Mouse (Mus musculus) brain, embryonic 14.5 days (tissue): Measurements from ENCODE around the gene Blnk. TPM values are rescaled to one million over a fixed set of nuclear protein-coding genes. Genes with fewer than 3 reads are reported as not detected.

Experiments used
- DNase-seq: peaks from one replicate; pipeline ENCODE4 v3.0.0-alpha.2; 2011; ENCODE audit warnings: low read depth
- CTCF ChIP-seq: fragments of 200-500 bp; IDR thresholded peaks from 2 replicates; pipeline ENCODE4 v1.5.1; 2012; ENCODE audit warnings: inconsistent platforms, mild to moderate bottlenecking, moderate library complexity, borderline replicate concordance; ENCODE audit not compliant: insufficient read depth, insufficient read length; ENCODE audit errors: extremely low read depth
- POLR2A ChIP-seq: fragments of 200-500 bp; IDR thresholded peaks from 2 replicates; pipeline ENCODE4 v1.6.1; 2012; ENCODE audit warnings: mild to moderate bottlenecking, inconsistent platforms, borderline replicate concordance; ENCODE audit not compliant: poor library complexity, insufficient read depth, insufficient read length, severe bottlenecking; ENCODE audit errors: extremely low read depth
- polyA plus RNA-seq: library from polyadenylated mRNA; depleted of rRNA; stranded (reverse); fragments of >200 nt; gene quantifications from 2 replicates; pipeline ENCODE4 v1.2.3, GENCODE M21; 2012; rRNA removed

Gene Blnk
- polyA plus RNA-seq, 1 experiment = 0.53 TPM

- no peak for DNase-seq
- TF ChIP-seq CTCF = no peak
- no peak for TF ChIP-seq POLR2A
These were observed 50.8 kb downstream of the Blnk start for GRCm38 (mm10) chr19:40943552-40943951.

DNA sequence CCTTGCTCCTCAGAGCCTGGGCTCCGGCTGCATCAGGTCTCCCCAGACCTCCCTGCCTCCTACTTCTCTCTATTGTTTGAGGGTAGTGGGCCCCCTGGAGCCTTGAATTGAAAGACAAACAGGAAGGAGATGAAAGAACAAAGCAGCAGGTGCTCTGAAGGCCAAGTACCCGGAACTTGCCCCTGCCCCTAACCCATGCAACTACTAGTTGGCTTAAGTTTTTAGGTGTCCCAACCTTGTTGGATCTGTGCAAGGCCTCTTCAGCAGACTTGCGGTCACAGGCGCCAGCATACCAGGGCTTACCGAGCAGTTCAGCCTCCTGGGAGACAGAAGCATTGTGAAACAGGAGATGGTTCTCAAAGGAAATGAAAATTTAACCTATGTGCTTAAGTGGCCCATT is 58.3 kb downstream of the Blnk start:
- DNase-seq = no peak
- TF ChIP-seq POLR2A (no peak), CTCF (no peak)

DNA sequence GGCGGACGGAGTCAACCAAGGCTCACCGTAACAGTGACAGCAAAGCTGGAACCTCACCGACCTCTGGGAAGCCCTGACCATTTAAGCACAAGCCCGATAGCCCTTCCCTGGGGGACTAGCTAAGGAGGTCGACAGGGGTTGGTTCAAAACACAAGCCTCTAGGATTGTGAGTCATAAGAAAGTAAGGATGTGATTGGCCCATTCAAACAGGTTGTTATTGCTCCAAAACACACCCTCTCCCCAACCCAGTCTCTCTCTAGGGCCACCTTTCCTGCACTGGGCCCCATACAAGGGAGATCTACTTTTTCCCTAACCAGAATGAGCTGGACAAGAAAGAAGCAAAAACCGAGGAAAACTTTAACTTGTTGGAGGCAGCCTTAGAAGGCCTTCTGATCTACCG is 59.0 kb downstream of the Blnk start:
- TF ChIP-seq POLR2A (no peak), CTCF (no peak)
- no peak for DNase-seq

DNA sequence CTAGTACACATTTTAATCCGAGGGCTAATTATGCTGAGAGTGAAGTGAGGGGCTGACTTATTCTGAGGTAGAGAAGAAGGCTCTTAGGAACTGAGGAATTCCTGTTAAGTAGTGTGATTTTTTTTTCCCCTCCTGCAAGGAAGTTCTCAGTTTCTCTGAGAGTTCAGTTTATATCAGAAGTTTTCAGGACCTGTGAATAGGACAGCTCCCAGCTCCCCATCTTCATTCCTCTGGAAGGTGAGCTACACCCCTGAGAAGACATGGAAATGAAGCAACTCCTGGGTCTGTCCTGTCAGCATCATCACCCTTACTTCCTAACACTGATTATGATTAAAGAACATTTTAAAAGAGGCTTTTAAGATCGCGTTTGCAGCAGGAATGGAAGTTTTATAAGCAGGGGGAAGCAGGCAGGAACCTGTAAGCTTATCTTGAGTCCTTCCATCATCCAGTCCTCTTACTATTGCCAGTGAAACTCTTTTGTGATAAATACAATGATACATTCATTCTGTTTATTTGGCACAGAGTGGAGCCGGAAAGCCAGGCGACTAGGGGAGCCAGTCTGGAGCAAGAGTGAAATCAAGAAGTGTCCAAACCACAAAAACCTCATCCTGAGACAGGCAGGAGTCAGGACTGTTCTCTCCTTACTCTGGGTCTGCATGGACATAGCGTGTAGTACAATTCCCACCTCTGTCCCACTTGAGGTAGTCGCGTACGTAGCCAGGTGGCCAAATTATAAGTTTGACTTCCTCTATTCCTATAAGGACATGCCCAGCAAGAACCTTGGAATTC is 62.6 kb downstream of the Blnk start:
- DNase-seq = no peak
- TF ChIP-seq POLR2A (no peak), CTCF (no peak)

- no peak for DNase-seq
- TF ChIP-seq CTCF = no peak
- TF ChIP-seq POLR2A = no peak
These were observed 99.0 kb downstream of the Blnk start for GRCm38 (mm10) chr19:40895393-40895703.

DNA sequence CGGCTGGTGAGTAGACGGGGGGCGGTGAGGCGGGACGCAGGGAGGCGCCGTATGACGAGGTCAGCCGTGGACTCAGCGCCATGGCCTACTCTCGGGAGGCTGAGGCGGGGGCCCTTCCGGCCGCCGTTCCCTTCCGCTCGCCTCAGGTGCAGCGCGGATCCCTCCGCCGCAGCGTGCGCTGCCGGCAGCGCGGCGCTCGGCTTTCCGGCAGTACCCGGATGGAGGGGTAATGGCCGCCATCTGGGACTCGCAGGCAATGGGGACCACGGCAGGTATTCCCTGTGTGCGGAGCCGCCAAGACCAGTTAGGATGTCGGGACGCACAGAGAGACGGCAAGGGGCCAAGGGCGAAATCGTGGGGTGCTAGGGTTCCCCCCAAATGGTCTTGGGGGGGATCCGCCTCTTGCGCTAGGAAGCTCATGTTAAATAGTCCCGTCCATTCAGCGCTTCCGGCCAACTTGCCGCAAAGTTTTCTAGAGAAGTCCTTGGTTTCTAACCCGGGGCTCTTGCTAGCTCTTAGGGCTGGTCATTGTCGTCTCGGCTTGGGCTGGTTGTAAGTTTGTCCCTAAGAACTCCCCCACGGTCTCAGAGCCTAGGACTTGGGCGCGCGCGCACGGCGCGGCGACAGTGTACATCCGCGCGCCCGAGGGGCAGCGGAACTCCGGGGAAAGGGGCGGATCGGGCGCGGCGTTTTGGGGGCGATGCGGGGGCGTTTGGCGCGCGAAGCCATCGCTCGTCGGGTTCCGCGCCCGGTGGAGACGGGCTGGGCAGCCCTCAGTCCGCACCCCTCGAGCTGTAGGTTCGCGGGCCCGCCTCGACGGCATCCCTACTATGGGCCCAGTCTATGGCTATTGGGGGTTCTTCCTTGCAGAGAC is 99.6 kb downstream of the Blnk start, which contains the start of gene Zfp518a:
TSS of gene Zfp518a (plus strand) at position 187 of the 874 bp plus-strand sequence.
- no peak for TF ChIP-seq CTCF
- peak; percentile 88 for TF ChIP-seq POLR2A
- DNase-seq = peak; percentile 98

DNA sequence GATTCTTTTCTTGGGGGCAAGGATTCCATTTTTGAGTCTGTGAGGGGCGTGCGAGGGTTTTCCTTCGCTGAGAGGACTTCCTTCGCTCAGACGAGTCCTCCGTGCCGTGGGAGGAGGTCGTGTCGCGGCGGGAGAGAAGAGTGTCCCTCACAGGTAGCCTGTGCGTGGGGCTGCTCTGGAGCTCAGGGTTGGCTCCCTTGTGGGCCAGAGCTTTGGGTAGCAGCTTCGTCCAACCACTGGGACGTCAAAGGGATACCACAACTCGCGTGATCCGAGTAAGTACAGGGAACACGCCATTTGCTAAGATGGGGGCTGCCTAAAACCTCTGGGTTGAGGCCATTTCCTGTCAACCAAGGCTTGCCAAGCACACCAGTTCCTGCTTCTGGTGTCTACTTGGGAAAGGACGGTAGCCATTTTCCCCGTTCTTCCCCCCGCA is 100.2 kb downstream of the Blnk start:
- DNase-seq = no peak
- TF ChIP-seq POLR2A (no peak), CTCF (no peak)

GRCm38 (mm10) chr19:40888887-40889286 is 105.4 kb downstream of the Blnk start:
- no peak for DNase-seq

DNA sequence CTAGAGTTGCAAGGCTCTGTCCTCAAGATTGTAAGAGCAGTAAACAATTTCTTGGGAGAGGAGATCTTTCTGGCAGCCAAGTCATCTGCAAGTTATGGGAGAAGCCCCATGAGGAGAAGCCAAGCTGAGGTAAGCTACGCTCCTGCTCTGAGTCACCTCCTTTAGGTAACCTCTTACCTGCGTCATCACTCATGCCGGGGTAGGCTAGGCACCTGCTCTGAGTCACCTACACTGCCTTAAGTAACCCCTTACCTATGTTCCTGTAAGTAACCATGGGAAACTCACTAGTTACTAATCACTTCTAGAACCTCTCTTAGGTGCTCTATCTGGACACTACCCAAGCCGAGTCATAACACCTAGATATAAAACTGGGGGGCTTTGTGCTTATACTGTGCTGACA is 112.6 kb downstream of the Blnk start:
- no peak for DNase-seq
- TF ChIP-seq POLR2A (no peak), CTCF (no peak)

More at GRCm38 (mm10) chr19:40888887-40889286, 105.4 kb downstream of the Blnk start:
- TF ChIP-seq POLR2A = no peak
- no peak for TF ChIP-seq CTCF

Other genes with a start within 250 kb of the Blnk start
- gene Cc2d2b, start 245.8 kb downstream of the Blnk start, polyA plus RNA-seq = 0.09 and 0.34 TPM in 2 replicates
- 24.4 and 26.9 TPM in 2 replicates for gene Ccnj, start 163.3 kb downstream of the Blnk start, polyA plus RNA-seq
- gene Zfp518a, start 99.8 kb downstream of the Blnk start, polyA plus RNA-seq = 6.6 and 6.8 TPM in 2 replicates
- gene Dntt, start 34.7 kb upstream of the Blnk start, polyA plus RNA-seq = 0.04 TPM in 1 of 2 replicates, not detected in the other
- 0.08 TPM in 1 of 2 replicates, not detected in the other for gene Opalin, start 82.6 kb upstream of the Blnk start, polyA plus RNA-seq
- 1.7 and 1.8 TPM in 2 replicates for gene Tll2, start 212.3 kb upstream of the Blnk start, polyA plus RNA-seq